Mouse (Mus musculus) heart, adult 2 months (tissue): ENCODE results near the gene Ppp1r13l. TPM values are rescaled to one million over a fixed set of nuclear protein-coding genes. Genes with fewer than 3 reads are reported as not detected.

ENCODE experiments used
- DNase-seq, 2 experiments: peaks; one replicate each; pipeline ENCODE4 v3.0.0; 2021
- H3K27ac ChIP-seq: fragments of 200-600 bp; 2 replicates; pipeline ENCODE4 v1.8.1; 2022
- H3K27me3 ChIP-seq: fragments of 200-500 bp; 2 replicates; pipeline ENCODE4 v1.6.1; 2012; ENCODE audit warnings: mild to moderate bottlenecking, low read length, inconsistent platforms, mixed read lengths; ENCODE audit not compliant: control insufficient read depth, insufficient read depth
- H3K36me3 ChIP-seq: fragments of 200-500 bp; 2 replicates; pipeline ENCODE4 v1.6.1; 2012; ENCODE audit warnings: low read length, inconsistent platforms; ENCODE audit not compliant: control insufficient read depth, insufficient read depth
- H3K4me1 ChIP-seq: fragments of 200-500 bp; 2 replicates; pipeline ENCODE4 v1.6.1; 2011; ENCODE audit warnings: low read length; ENCODE audit not compliant: control insufficient read depth, insufficient read depth
- H3K4me3 ChIP-seq: fragments of 200-600 bp; 2 replicates; pipeline ENCODE4 v1.8.1; 2022
- H3K79me2 ChIP-seq: fragments of 200-500 bp; replicated peaks from 2 replicates; pipeline ENCODE4 v1.6.1; 2012; ENCODE audit warnings: mild to moderate bottlenecking, inconsistent platforms, low read length, moderate library complexity, mixed read lengths; ENCODE audit not compliant: control insufficient read depth, insufficient read depth
- H3K9ac ChIP-seq: fragments of 200-500 bp; 2 replicates; pipeline ENCODE4 v1.6.1; 2012; ENCODE audit warnings: low read depth, mild to moderate bottlenecking, control low read depth, inconsistent platforms, low read length, mixed read lengths
- CTCF ChIP-seq: fragments of 200-600 bp; IDR thresholded peaks from 2 replicates; pipeline ENCODE4 v1.8.1; 2022; ENCODE audit warnings: antibody characterized with exemption, mild to moderate bottlenecking, moderate library complexity
- EP300 ChIP-seq: fragments of 200-500 bp; IDR thresholded peaks from 2 replicates; pipeline ENCODE4 v1.6.1; 2011; ENCODE audit warnings: low read depth, low read length, control low read depth; ENCODE audit not compliant: insufficient read depth
- POLR2A ChIP-seq: fragments of 200-500 bp; IDR thresholded peaks from 2 replicates; pipeline ENCODE4 v1.6.1; 2011; ENCODE audit warnings: mild to moderate bottlenecking, low read depth, low read length, control low read depth; ENCODE audit not compliant: insufficient read depth
- WGBS: fragments of 180-500 bp; shearing (Covaris S2); methylation state at CpG from one replicate; pipeline ENCODE4 v1.1.7; 2018; 5-methylcytosine and 5-hydroxymethylcytosine counted together
- intact Hi-C: fragments of 180-260 bp; cut with DNase I; formaldehyde crosslinking; loops from one replicate; pipeline ENCODE4 v1.15.1; 2025
- polyA plus RNA-seq: library from polyadenylated mRNA; depleted of rRNA; stranded (reverse); fragments of >200 nt; gene quantifications from 2 replicates; pipeline ENCODE4 v1.2.3, GENCODE M21; 2012
- total RNA-seq, 2 experiments: library from RNA; stranded (reverse); gene quantifications; 2 replicates each; pipeline ENCODE4 v1.2.3; 2021

The Ppp1r13l gene
- total and polyA plus RNA-seq, 3 experiments, result 30.1 to 45.1 (median 43.9) TPM

DNA sequence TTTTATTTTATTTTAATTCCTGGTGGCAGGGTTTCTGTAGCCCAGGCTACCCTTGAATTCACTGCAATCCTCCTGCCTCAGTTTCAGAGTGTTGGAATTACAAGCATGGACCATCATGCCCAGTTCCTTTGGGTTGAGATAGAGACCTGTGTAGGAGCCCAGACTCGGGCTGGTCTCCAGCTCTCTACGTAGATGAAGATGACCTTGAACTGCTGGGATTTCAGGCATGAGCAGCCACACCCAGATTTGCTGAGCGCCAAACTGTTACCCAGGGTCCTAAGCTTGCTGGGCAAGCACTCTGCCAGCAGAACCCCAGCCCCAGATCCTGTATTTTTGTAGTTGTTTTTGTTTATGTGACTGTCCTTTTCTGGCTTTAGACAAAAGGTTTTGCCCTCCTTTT, 54.0 kb downstream of the Ppp1r13l start:
- no peak for DNase-seq
- 53% methylated on average over 3 of the region's 3 CpGs for whole genome bisulfite sequencing
- TF ChIP-seq POLR2A, result no peak
- Histone ChIP-seq H3K27ac (no peak overlapping the region; the same call in 1 of the 2 replicates), H3K27me3 (no peaks in the 10 kb centered on the region), H3K4me3 (no peak overlapping the region), H3K79me2 (no peaks in the 10 kb centered on the region), H3K9ac (no peak overlapping the region), H3K4me1 (peaks cover 2% of the 10 kb centered on the region; the same call in 1 of the 2 replicates), H3K36me3 (no peaks in the 10 kb centered on the region)
- intact Hi-C loops, result no loop called here

- Histone ChIP-seq H3K4me1 (no peaks in the 10 kb centered on the region), H3K9ac (no peak overlapping the region), H3K36me3 (no peaks in the 10 kb centered on the region), H3K27me3 (no peaks in the 10 kb centered on the region; the same call in 1 of the 2 replicates), H3K4me3 (no peak overlapping the region), H3K27ac (no peak overlapping the region), H3K79me2 (no peaks in the 10 kb centered on the region)
- WGBS, result 46% methylated on average over 15 of the region's 15 CpGs
- DNase-seq, result no peak
- TF ChIP-seq POLR2A (no peak; the same call in 1 of the 2 replicates), CTCF (no peak), EP300 (no peak)
- intact Hi-C loops, result no loop called here
Observed at GRCm38 (mm10) chr7:19416590-19416989, 57.0 kb downstream of the Ppp1r13l start.

- H3K36me3 ChIP-seq, result no peaks in the 10 kb centered on the region
- H3K4me1 ChIP-seq, result no peaks in the 10 kb centered on the region
- no peak for DNase-seq
- no peak overlapping the region for H3K9ac ChIP-seq
- TF ChIP-seq EP300 (no peak), CTCF (no peak), POLR2A (no peak)
- H3K27ac ChIP-seq, result no peak overlapping the region
- intact Hi-C loops, result no loop called here
- no peaks in the 10 kb centered on the region for H3K79me2 ChIP-seq
- no peaks in the 10 kb centered on the region; the same call in 1 of the 2 replicates for H3K27me3 ChIP-seq
- 19% methylated on average over 28 of the region's 28 CpGs for WGBS
- no peak overlapping the region for H3K4me3 ChIP-seq
Observed at GRCm38 (mm10) chr7:19420121-19420520, 60.6 kb downstream of the Ppp1r13l start.

- peak; percentile 79 to 89 for DNase-seq
- no peaks in the 10 kb centered on the region; the same call in 1 of the 2 replicates for H3K27me3 ChIP-seq
- peak overlapping the region; percentile 27; the same call in 1 of the 2 replicates for H3K4me3 ChIP-seq
- TF ChIP-seq EP300 (0 out of 2 replicates have a peak, but pooled peaks have one; percentile 18), POLR2A (no peak)
- H3K4me1 ChIP-seq, result no peaks in the 10 kb centered on the region
- intact Hi-C loops, result no loop called here
- no peak overlapping the region for H3K9ac ChIP-seq
- no peak overlapping the region for H3K27ac ChIP-seq
- H3K79me2 ChIP-seq, result no peaks in the 10 kb centered on the region
- no peaks in the 10 kb centered on the region for H3K36me3 ChIP-seq
- WGBS, result 15% methylated on average over 43 of the region's 43 CpGs
Observed at GRCm38 (mm10) chr7:19420821-19421636, 61.5 kb downstream of the Ppp1r13l start.

- Histone ChIP-seq H3K36me3 (no peaks in the 10 kb centered on the region), H3K4me1 (no peaks in the 10 kb centered on the region), H3K27me3 (no peaks in the 10 kb centered on the region; the same call in 1 of the 2 replicates), H3K4me3 (no peak overlapping the region), H3K79me2 (no peaks in the 10 kb centered on the region), H3K27ac (no peak overlapping the region), H3K9ac (no peak overlapping the region)
- 77% methylated on average over 3 of the region's 3 CpGs for whole genome bisulfite sequencing
- no peak for DNase-seq
- TF ChIP-seq EP300 (no peak), POLR2A (no peak), CTCF (no peak)
- intact Hi-C loops, result no loop called here
Observed at GRCm38 (mm10) chr7:19423083-19423482, 63.5 kb downstream of the Ppp1r13l start.

DNA sequence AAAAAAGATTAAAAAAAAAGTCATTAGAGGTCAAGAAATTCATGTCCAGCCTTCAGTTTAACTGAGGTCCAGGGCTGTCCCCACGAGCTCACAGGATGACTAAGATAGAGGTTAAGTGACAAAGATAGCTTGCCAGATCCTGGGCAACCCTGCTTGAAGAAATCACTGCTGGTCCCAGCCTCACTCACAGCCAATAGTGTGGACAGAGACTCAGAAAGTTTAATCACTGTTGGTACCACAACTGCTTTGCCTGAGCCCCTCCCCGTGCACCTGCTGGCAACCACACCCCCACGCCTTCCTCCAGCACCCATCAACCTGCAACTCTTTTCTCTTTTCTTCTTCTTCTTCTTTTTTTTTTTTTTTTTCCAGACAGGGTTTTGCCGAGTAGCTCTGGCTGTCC, 64.5 kb downstream of the Ppp1r13l start:
- Histone ChIP-seq H3K36me3 (no peaks in the 10 kb centered on the region), H3K27me3 (no peaks in the 10 kb centered on the region; the same call in 1 of the 2 replicates), H3K27ac (no peak overlapping the region), H3K4me1 (no peaks in the 10 kb centered on the region), H3K9ac (no peak overlapping the region), H3K4me3 (no peak overlapping the region), H3K79me2 (no peaks in the 10 kb centered on the region)
- 44% methylated on average over 4 of the region's 4 CpGs for WGBS
- no peak for DNase-seq
- no peak for TF ChIP-seq CTCF
- 0 out of 2 replicates have a peak, but pooled peaks have one; percentile 18 for TF ChIP-seq POLR2A
- intact Hi-C loops, result no loop called here
